Mouse (Mus musculus) bone marrow macrophage, adult 2 months (primary cell): ENCODE measurements around the gene Msl1.

Experiments used
- CTCF ChIP-seq: IDR thresholded peaks from 2 replicates; pipeline ENCODE4 v1.5.1; 2012; ENCODE audit warnings: low read depth, mild to moderate bottlenecking, low read length, moderate library complexity
- POLR2A ChIP-seq: IDR thresholded peaks from 2 replicates; pipeline ENCODE4 v1.6.1; 2012; ENCODE audit warnings: mild to moderate bottlenecking, low read depth, low read length, borderline replicate concordance

- TF ChIP-seq POLR2A (no peak), CTCF (no peak)
These were observed 43.2 kb downstream of the Msl1 start for GRCm38 (mm10) chr11:98838512-98838911.
